Mouse (Mus musculus) induced T-regulatory cell, adult 2 months (primary cell): ENCODE data around the gene Rbfox3.

ENCODE experiments used
- DNase-seq: peaks from one replicate; pipeline ENCODE4 v3.0.0-alpha.2; 2012; ENCODE audit warnings: low read depth

Rbfox3 gene

GRCm38 (mm10) chr11:118911307-118912070, at the start of gene Rbfox3:
Rbfox3 (minus strand) TSS chr11:118911597.
- no peak for DNase-seq

GRCm38 (mm10) chr11:118960649-118961048, 49.3 kb upstream of the Rbfox3 start:
- DNase-seq = no peak

- DNase-seq = no peak
Measured at GRCm38 (mm10) chr11:118957070-118957471, 45.7 kb upstream of the Rbfox3 start.

- DNase-seq = no peak
Measured at GRCm38 (mm10) chr11:118955016-118955415, 43.6 kb upstream of the Rbfox3 start.

GRCm38 (mm10) chr11:118945868-118946267, 34.5 kb upstream of the Rbfox3 start:
- DNase-seq = no peak

DNA sequence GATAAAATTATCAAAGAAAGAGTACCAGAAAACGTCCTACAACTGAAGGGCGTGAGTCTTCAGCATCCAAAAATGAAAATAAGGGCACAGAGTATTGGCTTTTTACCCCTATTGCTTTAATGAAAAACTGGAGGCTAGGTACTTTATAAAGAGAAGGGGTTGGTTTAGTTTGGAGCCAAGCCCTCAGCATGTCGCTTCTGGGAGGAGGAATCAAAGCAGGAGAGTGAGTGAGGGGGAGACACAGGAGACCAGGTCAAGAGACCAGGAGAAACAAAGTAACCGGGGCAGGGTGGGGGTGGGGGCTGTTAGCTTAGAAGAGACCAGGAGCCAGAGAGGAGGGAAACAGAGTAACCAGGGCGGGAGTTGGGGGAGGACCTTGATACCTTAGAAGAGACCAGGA, 29.9 kb upstream of the Rbfox3 start:
- DNase-seq = no peak

- no peak for DNase-seq
Measured at GRCm38 (mm10) chr11:118940539-118940938, 29.1 kb upstream of the Rbfox3 start.

DNA sequence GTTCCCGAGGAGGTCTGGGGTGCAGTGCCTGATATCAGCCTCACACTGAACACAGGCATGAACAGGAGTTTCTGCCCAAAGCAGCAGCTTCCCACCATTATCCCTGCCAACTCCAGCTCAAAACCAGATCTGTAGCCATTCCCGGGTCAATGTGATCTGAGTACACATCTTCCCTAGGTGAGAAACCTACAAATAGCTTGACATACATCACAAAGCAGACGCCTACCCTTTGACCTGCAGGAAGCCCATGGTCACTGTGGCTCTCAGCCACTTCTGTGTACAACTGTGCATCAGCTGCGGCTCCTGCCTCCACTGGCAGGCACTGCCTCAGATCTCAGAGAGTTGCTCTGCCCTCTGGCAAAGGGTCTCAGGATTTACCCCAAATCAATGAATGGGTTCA, 28.3 kb upstream of the Rbfox3 start:
- DNase-seq = no peak

GRCm38 (mm10) chr11:118934925-118935324, 23.5 kb upstream of the Rbfox3 start:
- no peak for DNase-seq

GRCm38 (mm10) chr11:118927081-118927480, 15.7 kb upstream of the Rbfox3 start:
- DNase-seq = no peak

GRCm38 (mm10) chr11:118921852-118922251, 10.5 kb upstream of the Rbfox3 start:
- DNase-seq = no peak

DNA sequence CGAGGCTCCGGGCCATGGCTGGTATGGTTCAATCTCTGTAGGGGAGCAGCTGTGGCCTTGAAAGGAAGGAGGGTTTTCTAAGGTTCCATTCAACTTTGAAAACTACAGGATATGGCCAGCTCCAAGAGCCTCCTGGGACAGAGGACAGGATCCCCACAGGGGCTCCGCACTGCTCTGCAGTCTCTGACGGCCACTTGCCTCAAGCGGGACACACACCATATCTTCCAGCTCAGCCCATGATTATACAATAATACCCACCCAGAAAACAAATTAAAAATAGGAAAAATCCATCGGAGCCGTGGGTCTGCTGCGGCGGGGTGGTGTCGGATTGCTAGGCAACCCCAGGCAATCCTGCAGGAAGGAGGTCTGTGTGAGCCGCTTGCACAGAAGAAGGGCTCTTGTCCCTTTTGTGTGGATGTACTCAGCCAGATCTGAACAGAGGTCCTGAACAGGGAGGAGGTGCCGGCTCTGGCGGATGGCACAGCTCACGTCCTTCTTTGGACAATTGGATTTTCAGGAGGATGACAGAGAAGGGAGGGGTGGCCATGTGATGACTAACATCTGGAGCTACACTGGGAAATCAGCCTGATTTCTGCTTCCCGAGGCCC, 5.1 kb upstream of the Rbfox3 start:
- DNase-seq = no peak

GRCm38 (mm10) chr11:118915888-118916287, 4.5 kb upstream of the Rbfox3 start:
- DNase-seq = no peak

DNA sequence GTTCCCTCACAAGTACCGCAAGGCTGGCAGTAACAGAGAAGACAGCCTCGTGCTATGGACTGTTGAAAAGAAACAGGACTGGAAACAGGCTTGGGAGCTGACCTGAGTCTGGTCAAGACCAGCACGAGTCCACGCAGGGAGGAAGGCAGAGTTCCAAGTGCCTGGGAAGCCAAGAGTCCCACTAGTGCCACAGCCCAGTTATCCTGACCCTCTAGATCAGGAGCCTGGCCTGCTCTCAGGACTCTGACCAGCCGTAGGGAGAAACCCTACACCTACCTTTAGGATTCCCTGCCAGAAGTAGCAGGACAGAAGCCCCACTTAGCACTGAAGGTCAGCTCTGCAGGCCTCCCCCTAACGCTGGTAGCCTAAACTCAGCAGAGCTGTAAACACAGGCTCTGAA, 1.3 kb upstream of the Rbfox3 start:
- no peak for DNase-seq

GRCm38 (mm10) chr11:118910756-118911155, 641 bp downstream of the Rbfox3 start:
- DNase-seq = no peak

GRCm38 (mm10) chr11:118909814-118910201, 1.6 kb downstream of the Rbfox3 start:
- DNase-seq = no peak

DNA sequence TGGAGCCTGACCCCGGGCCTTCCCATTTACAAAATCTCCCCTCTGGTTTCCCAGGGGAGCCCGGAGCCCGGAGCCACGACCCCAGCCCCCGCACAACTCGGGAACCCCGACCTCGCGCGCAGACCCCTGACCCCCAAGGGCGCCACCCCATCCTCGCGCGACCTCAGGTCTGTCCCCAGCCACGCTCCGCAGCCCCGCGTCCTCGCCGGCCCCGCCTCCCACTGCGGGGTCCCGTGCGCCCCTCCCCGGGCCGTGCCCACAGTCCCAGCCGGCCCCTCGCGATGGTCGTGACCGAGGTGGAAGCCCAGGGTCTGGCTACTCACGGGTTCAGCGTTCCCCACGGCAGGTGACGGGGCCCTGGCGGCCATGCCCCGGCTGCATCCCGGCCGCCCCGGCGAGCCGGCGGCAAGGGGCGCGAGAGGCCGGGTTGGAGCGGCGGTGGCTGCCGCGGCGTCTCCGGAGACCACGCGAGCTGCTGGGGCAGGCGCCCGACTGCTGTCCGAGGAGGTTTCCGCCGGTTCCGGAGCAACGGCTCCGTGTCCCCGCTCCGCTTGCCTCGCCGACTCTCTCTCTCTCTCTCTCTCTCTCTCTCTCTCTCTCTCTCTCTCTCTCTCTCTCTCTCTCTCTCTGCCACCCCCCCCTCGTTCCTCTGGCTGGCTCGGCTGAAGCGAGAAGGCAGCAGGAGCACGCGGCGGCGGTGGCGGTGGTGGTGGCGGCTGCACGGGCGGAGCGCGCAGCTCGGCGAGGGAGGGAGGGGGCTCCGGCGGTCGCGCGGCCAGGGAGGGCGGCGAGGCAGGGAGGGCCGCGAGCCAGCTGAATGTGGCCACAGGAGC, 2.2 kb downstream of the Rbfox3 start:
- DNase-seq = no peak

- DNase-seq = no peak
Measured at GRCm38 (mm10) chr11:118908431-118908980, 2.9 kb downstream of the Rbfox3 start.

DNA sequence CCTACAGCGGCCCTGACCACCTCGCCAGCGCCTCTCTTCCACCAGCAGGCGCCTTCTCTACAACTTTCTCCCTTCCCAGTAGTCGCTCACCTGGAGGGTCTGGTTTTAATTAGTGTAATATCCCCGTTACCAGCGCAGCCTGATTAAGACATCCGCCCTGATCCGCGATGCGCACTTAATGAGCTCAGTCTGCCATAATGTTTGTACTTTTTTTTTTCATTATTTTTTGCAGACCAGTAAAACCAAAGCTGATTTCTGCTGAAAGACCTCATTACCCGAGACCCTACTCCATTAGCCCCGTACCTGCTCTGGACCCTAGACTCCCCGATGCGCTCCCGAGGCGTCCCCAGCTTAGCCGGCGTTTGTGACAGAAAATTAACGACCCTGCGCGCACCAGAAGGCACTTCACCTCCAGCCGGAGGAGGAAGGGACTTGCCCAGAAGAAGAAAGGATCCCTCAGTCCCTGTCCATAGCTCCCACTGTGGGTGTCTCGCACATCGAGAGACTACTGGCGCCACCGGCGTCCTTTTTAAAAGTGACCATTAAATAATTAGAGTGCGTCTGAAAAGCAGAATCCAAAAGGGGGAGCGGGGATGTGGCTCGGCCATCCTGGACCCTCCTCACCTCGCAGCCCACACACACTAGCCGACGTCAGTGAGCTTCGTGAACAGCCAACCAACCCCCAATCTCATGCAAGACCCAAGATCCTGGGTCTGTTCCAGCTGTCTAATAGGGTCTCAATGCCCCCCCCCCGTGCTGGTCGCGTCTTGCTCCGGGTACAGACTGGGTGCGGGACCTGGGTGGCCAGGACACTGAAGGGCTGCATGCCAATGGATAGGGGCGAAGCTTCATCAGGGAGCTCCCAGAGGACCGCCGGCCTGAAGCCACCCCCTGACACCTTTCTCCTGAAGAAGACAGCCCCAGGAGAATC, 3.7 kb downstream of the Rbfox3 start:
- DNase-seq = no peak

DNA sequence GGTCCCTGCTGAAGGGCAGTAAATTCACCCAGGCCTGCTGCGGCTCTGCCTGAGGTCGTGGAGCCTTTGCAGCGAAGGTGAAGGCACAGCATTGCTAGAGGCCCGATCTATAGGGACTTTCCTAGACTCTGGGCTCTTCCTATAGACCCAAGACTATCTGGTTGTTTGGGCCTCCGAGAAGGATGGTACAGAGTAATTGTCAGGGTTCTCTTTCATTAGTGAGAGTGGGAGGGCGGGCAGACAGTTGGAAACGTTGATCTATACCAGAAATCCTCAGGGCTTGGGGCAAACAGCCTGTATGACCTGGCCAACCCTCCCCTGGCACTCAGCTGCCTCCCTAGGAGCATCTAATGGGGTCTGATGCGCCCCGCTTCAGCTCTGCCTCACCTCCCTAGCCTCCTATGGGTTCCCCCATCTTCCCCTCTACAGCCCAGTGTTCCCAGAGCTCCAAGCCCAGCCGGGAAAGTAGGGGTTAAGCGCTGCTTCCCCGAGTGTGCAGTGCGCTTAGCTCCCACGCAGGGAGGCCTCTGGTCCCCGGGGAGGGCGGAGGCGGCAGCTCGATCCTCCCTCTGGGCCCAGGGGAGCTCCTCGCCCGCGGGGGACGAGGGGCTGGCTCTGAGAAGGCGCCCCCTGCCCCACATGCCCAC, 4.5 kb downstream of the Rbfox3 start:
- DNase-seq = no peak
